Mouse (Mus musculus) lung, embryonic 15.5 days (tissue): ENCODE data around the gene Brf1. TPM values are rescaled to one million over a fixed set of nuclear protein-coding genes. Genes with fewer than 3 reads are reported as not detected.

Source experiments
- ATAC-seq: fragments of 200-750 bp; cut with Nextera tagmentation; 2 replicates; pipeline ENCODE4 v1.8.0; 2017; ENCODE audit warnings: moderate number of reproducible peaks, borderline replicate concordance; ENCODE audit not compliant: low FRiP score, low TSS enrichment; ENCODE audit errors: extremely low read depth
- H3K27ac ChIP-seq: fragments of 300-500 bp; sonication (generic); 2 replicates; pipeline ENCODE4 v1.5.1; 2015; ENCODE audit warnings: moderate library complexity, mild to moderate bottlenecking, inconsistent platforms
- H3K27me3 ChIP-seq: fragments of 300-500 bp; sonication (generic); 2 replicates; pipeline ENCODE4 v1.6.1; 2015; ENCODE audit warnings: inconsistent platforms
- H3K36me3 ChIP-seq: fragments of 300-500 bp; sonication (generic); 2 replicates; pipeline ENCODE4 v1.6.1; 2015; ENCODE audit warnings: inconsistent platforms
- H3K4me1 ChIP-seq: fragments of 300-500 bp; sonication (generic); 2 replicates; pipeline ENCODE4 v1.6.1; 2015; ENCODE audit warnings: inconsistent platforms
- H3K4me2 ChIP-seq: fragments of 300-500 bp; sonication (generic); 2 replicates; pipeline ENCODE4 v1.6.1; 2015; ENCODE audit warnings: inconsistent platforms, mild to moderate bottlenecking, moderate library complexity
- H3K4me3 ChIP-seq: fragments of 300-500 bp; sonication (generic); 2 replicates; pipeline ENCODE4 v1.5.1; 2015; ENCODE audit warnings: mild to moderate bottlenecking, inconsistent platforms
- H3K9ac ChIP-seq: fragments of 300-500 bp; sonication (generic); 2 replicates; pipeline ENCODE4 v1.6.1; 2015; ENCODE audit warnings: inconsistent platforms
- H3K9me3 ChIP-seq: fragments of 300-500 bp; sonication (generic); 2 replicates; pipeline ENCODE4 v1.6.1; 2016; ENCODE audit warnings: inconsistent platforms
- WGBS: fragments of 180-500 bp; shearing (Covaris S2); methylation state at CpG from one replicate; pipeline ENCODE4 v1.1.7; 2015; 5-methylcytosine and 5-hydroxymethylcytosine counted together
- polyA plus RNA-seq: library from polyadenylated mRNA; unstranded; fragments of >200 nt; fragmentation: Nextera tagmentation; extraction: Ambion mirVana; gene quantifications from 2 replicates; pipeline ENCODE4 v1.2.1, GENCODE M21; 2015

Brf1 gene
- polyA plus RNA-seq, 1 experiment from 2014 or later, result 63.3 TPM

GRCm38 (mm10) chr12:112965783-112966182, 34.7 kb downstream of the Brf1 start:
- no peaks in the 10 kb centered on the region for H3K4me1 ChIP-seq
- no peak overlapping the region for H3K9ac ChIP-seq
- H3K27me3 ChIP-seq, result no peaks in the 10 kb centered on the region
- H3K36me3 ChIP-seq, result peaks cover 97% of the 10 kb centered on the region
- no peak overlapping the region for H3K4me3 ChIP-seq
- H3K9me3 ChIP-seq, result no peaks in the 10 kb centered on the region
- no peak overlapping the region for H3K27ac ChIP-seq
- ATAC-seq, result no peak
- WGBS, result 91% methylated on average over 13 of the region's 13 CpGs
- no peak overlapping the region for H3K4me2 ChIP-seq

GRCm38 (mm10) chr12:112961872-112962271, 38.6 kb downstream of the Brf1 start:
- ATAC-seq, result no peak
- Histone ChIP-seq H3K4me3 (no peak overlapping the region), H3K36me3 (peaks cover 73% of the 10 kb centered on the region), H3K9me3 (no peaks in the 10 kb centered on the region), H3K27ac (no peak overlapping the region), H3K9ac (no peak overlapping the region), H3K4me1 (no peaks in the 10 kb centered on the region), H3K27me3 (no peaks in the 10 kb centered on the region), H3K4me2 (no peak overlapping the region)
- WGBS, result 69% methylated on average over 5 of the region's 5 CpGs

GRCm38 (mm10) chr12:112961428-112961827, 39.1 kb downstream of the Brf1 start:
- Histone ChIP-seq H3K9ac (no peak overlapping the region), H3K27ac (no peak overlapping the region), H3K4me1 (no peaks in the 10 kb centered on the region), H3K36me3 (peaks cover 69% of the 10 kb centered on the region), H3K4me2 (no peak overlapping the region), H3K4me3 (no peak overlapping the region), H3K27me3 (no peaks in the 10 kb centered on the region), H3K9me3 (no peaks in the 10 kb centered on the region)
- ATAC-seq, result no peak
- WGBS, result 69% methylated on average over 7 of the region's 7 CpGs

- H3K36me3 ChIP-seq, result peaks cover 50% of the 10 kb centered on the region
These were observed 41.1 kb downstream of the Brf1 start for GRCm38 (mm10) chr12:112959421-112959820.

GRCm38 (mm10) chr12:112958303-112958702, 42.2 kb downstream of the Brf1 start:
- peaks cover 39% of the 10 kb centered on the region for H3K36me3 ChIP-seq
- ATAC-seq, result peak; percentile 21; the same call in 1 of the 2 replicates
- H3K4me3 ChIP-seq, result no peak overlapping the region
- H3K27me3 ChIP-seq, result no peaks in the 10 kb centered on the region
- 30% methylated on average over 4 of the region's 4 CpGs for WGBS
- H3K4me1 ChIP-seq, result no peaks in the 10 kb centered on the region
- no peak overlapping the region for H3K4me2 ChIP-seq
- no peak overlapping the region for H3K27ac ChIP-seq
- no peaks in the 10 kb centered on the region for H3K9me3 ChIP-seq
- no peak overlapping the region for H3K9ac ChIP-seq

More at GRCm38 (mm10) chr12:112959421-112959820, 41.1 kb downstream of the Brf1 start:
- Histone ChIP-seq H3K9me3 (no peaks in the 10 kb centered on the region), H3K4me1 (no peaks in the 10 kb centered on the region), H3K9ac (no peak overlapping the region), H3K27me3 (no peaks in the 10 kb centered on the region), H3K4me3 (no peak overlapping the region), H3K4me2 (no peak overlapping the region), H3K27ac (no peak overlapping the region)
- ATAC-seq, result no peak
- WGBS, result 81% methylated on average over 8 of the region's 8 CpGs

- no peak overlapping the region for H3K4me3 ChIP-seq
- no peaks in the 10 kb centered on the region for H3K27me3 ChIP-seq
- no peak overlapping the region for H3K4me2 ChIP-seq
- 36% methylated on average over 4 of the region's 4 CpGs for WGBS
- no peaks in the 10 kb centered on the region for H3K9me3 ChIP-seq
- ATAC-seq, result peak; percentile 41; the same call in 1 of the 2 replicates
- H3K9ac ChIP-seq, result no peak overlapping the region
- peaks cover 14% of the 10 kb centered on the region for H3K36me3 ChIP-seq
- H3K4me1 ChIP-seq, result peaks cover 23% of the 10 kb centered on the region
- H3K27ac ChIP-seq, result no peak overlapping the region
These were observed 44.7 kb downstream of the Brf1 start for GRCm38 (mm10) chr12:112955800-112956199.

GRCm38 (mm10) chr12:112952926-112953565, 47.5 kb downstream of the Brf1 start:
- 0 out of 2 replicates have a peak overlapping the region, but pooled peaks have one; percentile 24 for H3K27ac ChIP-seq
- no peaks in the 10 kb centered on the region for H3K27me3 ChIP-seq
- no peak for ATAC-seq
- H3K36me3 ChIP-seq, result no peaks in the 10 kb centered on the region
- H3K9me3 ChIP-seq, result no peaks in the 10 kb centered on the region
- no peak overlapping the region for H3K4me2 ChIP-seq
- no peak overlapping the region for H3K4me3 ChIP-seq
- no peak overlapping the region for H3K9ac ChIP-seq
- WGBS, result 70% methylated on average over 3 of the region's 3 CpGs
- peaks cover 37% of the 10 kb centered on the region for H3K4me1 ChIP-seq

GRCm38 (mm10) chr12:112952433-112952832, 48.1 kb downstream of the Brf1 start:
- Histone ChIP-seq H3K9me3 (no peaks in the 10 kb centered on the region), H3K4me2 (no peak overlapping the region), H3K9ac (no peak overlapping the region), H3K27ac (0 out of 2 replicates have a peak overlapping the region, but pooled peaks have one; percentile 52), H3K36me3 (no peaks in the 10 kb centered on the region), H3K4me3 (no peak overlapping the region), H3K27me3 (no peaks in the 10 kb centered on the region), H3K4me1 (peaks cover 37% of the 10 kb centered on the region)
- ATAC-seq, result no peak
- WGBS, result 46% methylated on average over 8 of the region's 8 CpGs

- H3K9ac ChIP-seq, result no peak overlapping the region
- no peaks in the 10 kb centered on the region for H3K36me3 ChIP-seq
- no peak for ATAC-seq
- peaks cover 37% of the 10 kb centered on the region for H3K4me1 ChIP-seq
- WGBS, result 21% methylated on average over 7 of the region's 7 CpGs
- H3K4me2 ChIP-seq, result peak overlapping the region; percentile 83
- H3K9me3 ChIP-seq, result no peaks in the 10 kb centered on the region
- no peak overlapping the region; the same call in 1 of the 2 replicates for H3K4me3 ChIP-seq
- H3K27me3 ChIP-seq, result no peaks in the 10 kb centered on the region
- H3K27ac ChIP-seq, result peak overlapping the region; percentile 88
These were observed 49.2 kb downstream of the Brf1 start for GRCm38 (mm10) chr12:112951150-112951842.

GRCm38 (mm10) chr12:112950761-112951129, 49.8 kb downstream of the Brf1 start:
- no peak; the same call in 1 of the 2 replicates for ATAC-seq

GRCm38 (mm10) chr12:112950040-112950760, 50.3 kb downstream of the Brf1 start:
- Histone ChIP-seq H3K4me2 (peak overlapping the region; percentile 83), H3K9ac (peak overlapping the region; percentile 60), H3K4me3 (peak overlapping the region; percentile 58), H3K27me3 (no peaks in the 10 kb centered on the region), H3K4me1 (peaks cover 37% of the 10 kb centered on the region), H3K9me3 (no peaks in the 10 kb centered on the region), H3K27ac (peak overlapping the region; percentile 88), H3K36me3 (no peaks in the 10 kb centered on the region)
- ATAC-seq, result peak; percentile 87
- WGBS, result under 1% methylated on average over 58 of the region's 58 CpGs

More at GRCm38 (mm10) chr12:112950761-112951129, 49.8 kb downstream of the Brf1 start:
- H3K27ac ChIP-seq, result peak overlapping the region; percentile 88
- H3K36me3 ChIP-seq, result no peaks in the 10 kb centered on the region
- no peaks in the 10 kb centered on the region for H3K27me3 ChIP-seq
- peak overlapping the region; percentile 60; the same call in 1 of the 2 replicates for H3K9ac ChIP-seq
- peak overlapping the region; percentile 58 for H3K4me3 ChIP-seq
- H3K4me1 ChIP-seq, result peaks cover 37% of the 10 kb centered on the region
- peak overlapping the region; percentile 83 for H3K4me2 ChIP-seq
- WGBS, result 2% methylated on average over 6 of the region's 6 CpGs
- no peaks in the 10 kb centered on the region for H3K9me3 ChIP-seq
